ENCODE assay signal across 25 mouse cellular contexts in genomic region chr2:132051798-132052197, GRCm38 (mm10). TPM values are rescaled to one million over a fixed set of nuclear protein-coding genes. Genes with fewer than 3 reads are reported as not detected.
DNase-seq lines count a peak whose midpoint lies in the region; ATAC-seq and TF ChIP-seq lines count a peak whose summit lies in the region.
"Had no signal": no experiment of that assay in that cellular context is flagged by ENCODE, and none has a peak within 500 bp of the region (broad histone marks: within the 10 kb centered on the region; RNA-seq: fewer than 3 reads in every experiment).

No protein-coding gene starts in this region.

- H3K27me3 ChIP-seq in intestine, postnatal 0 days (replicated peaks; ENCODE audit: control insufficient read depth, insufficient read depth, low read length): no peaks in the 10 kb centered on the region
- no peaks in the 10 kb centered on the region for H3K27me3 ChIP-seq in intestine, embryonic 16.5 days (replicated peaks; ENCODE audit: control insufficient read depth, insufficient read depth, low read length)
- no peaks in the 10 kb centered on the region for H3K27me3 ChIP-seq in MEL (ENCODE audit: control insufficient read depth in 1 of 2, insufficient read depth in 2 of 2, low read length in 2 of 2)
- H3K27me3 ChIP-seq in liver, embryonic 12.5 days (replicated peaks): no peaks in the 10 kb centered on the region
- H3K27me3 ChIP-seq: embryonic facial prominence, embryonic 13.5 days; forebrain, embryonic 15.5 days; limb, embryonic 12.5 days; neural tube, embryonic 12.5 days; stomach, embryonic 15.5 days had no signal

- 0 out of 2 replicates have a peak, but pooled peaks have one; percentile 31 for ATAC-seq in intestine, postnatal 0 days
- ATAC-seq in intestine, embryonic 16.5 days: no peak; the same call in 1 of the 2 replicates
- peak; percentile 70 for ATAC-seq in liver, embryonic 12.5 days
- peak; percentile 51; the same call in 1 of the 2 replicates for ATAC-seq in neutrophil, adult 5-6 weeks (ENCODE audit: extremely low read depth, insufficient number of reproducible peaks, low FRiP score, poor library complexity, severe bottlenecking)
- no peak for ATAC-seq in cerebellum, adult (ENCODE audit: insufficient number of reproducible peaks, low FRiP score, low TSS enrichment)
- ATAC-seq: forebrain, embryonic 15.5 days had no signal

- no peaks in the 10 kb centered on the region for H3K79me2 ChIP-seq in MEL (ENCODE audit: control insufficient read depth, insufficient read depth, low read length, poor library complexity)

- no peaks in the 10 kb centered on the region for H3K9me3 ChIP-seq in intestine, postnatal 0 days (ENCODE audit: control insufficient read depth)
- H3K9me3 ChIP-seq in intestine, embryonic 16.5 days (ENCODE audit: control insufficient read depth, low read length): no peaks in the 10 kb centered on the region
- H3K9me3 ChIP-seq in MEL (replicated peaks; ENCODE audit: insufficient read depth, low read length): no peaks in the 10 kb centered on the region
- no peaks in the 10 kb centered on the region for H3K9me3 ChIP-seq in liver, embryonic 12.5 days (replicated peaks)
- H3K9me3 ChIP-seq: embryonic facial prominence, embryonic 13.5 days; forebrain, embryonic 15.5 days; limb, embryonic 12.5 days; midbrain, embryonic 10.5 days; neural tube, embryonic 12.5 days; stomach, embryonic 15.5 days had no signal

- DNase-seq in MEL (ENCODE audit: low read depth, low spot score): peak; percentile 65
- no peak for DNase-seq in urinary bladder, postnatal 14 days (ENCODE audit: low spot score)
- DNase-seq in adrenal gland, adult 2 months: no peak
- DNase-seq: adrenal gland, postnatal 36 days; cerebellum, adult 8-10 months; heart, postnatal 36 days; kidney, adult 11 months; kidney, postnatal 10 days; lung, embryonic 14.5 days; lung, postnatal 36 days; spleen, adult 18-20 months; thymus, adult 18-20 months; thymus, postnatal 4 days had no signal

- no peak overlapping the region for H3K9ac ChIP-seq in intestine, postnatal 0 days (ENCODE audit: low read depth, low read length)
- no peak overlapping the region for H3K9ac ChIP-seq in intestine, embryonic 16.5 days (ENCODE audit: low read depth, low read length)
- no peak overlapping the region for H3K9ac ChIP-seq in MEL (ENCODE audit: control insufficient read depth, low read depth, low read length, poor library complexity, severe bottlenecking)
- H3K9ac ChIP-seq in liver, embryonic 12.5 days: no peak overlapping the region
- H3K9ac ChIP-seq: embryonic facial prominence, embryonic 13.5 days; forebrain, embryonic 15.5 days; hindbrain, embryonic 14.5 days; limb, embryonic 12.5 days; lung, embryonic 14.5 days; neural tube, embryonic 12.5 days; stomach, embryonic 15.5 days had no signal

- H3K36me3 ChIP-seq in intestine, postnatal 0 days (ENCODE audit: control insufficient read depth, insufficient read depth): peaks cover 13% of the 10 kb centered on the region
- H3K36me3 ChIP-seq in intestine, embryonic 16.5 days (ENCODE audit: control insufficient read depth, insufficient read depth, low read length): 0 out of 2 replicates have a peak, but pooled peaks cover 5% of the 10 kb centered on the region
- peaks cover 0 to 17% of the 10 kb centered on the region in 2 experiments; a peak in 2 of 4 replicates for H3K36me3 ChIP-seq in MEL (ENCODE audit: control insufficient read depth in 1 of 2, insufficient read depth in 2 of 2, low read length in 2 of 2)
- H3K36me3 ChIP-seq in liver, embryonic 12.5 days: peaks cover 13% of the 10 kb centered on the region

- H3K27ac ChIP-seq in intestine, postnatal 0 days (ENCODE audit: low read depth, low read length): no peak overlapping the region
- H3K27ac ChIP-seq in intestine, embryonic 16.5 days (ENCODE audit: low read length): no peak overlapping the region
- no peak overlapping the region for H3K27ac ChIP-seq in MEL (ENCODE audit: control insufficient read depth, low read depth, low read length)
- H3K27ac ChIP-seq in liver, embryonic 12.5 days: no peak overlapping the region
- H3K27ac ChIP-seq: embryonic facial prominence, embryonic 13.5 days; forebrain, embryonic 15.5 days; hindbrain, embryonic 14.5 days; limb, embryonic 12.5 days; midbrain, embryonic 10.5 days; neural tube, embryonic 12.5 days; stomach, embryonic 15.5 days had no signal

- TF ChIP-seq CTCF in intestine, postnatal 0 days (IDR thresholded peaks at IDR 0.05; ENCODE audit: low read depth): no peak
- TF ChIP-seq CTCF in MEL (IDR thresholded peaks at IDR 0.05 in 2 of 3, conservative IDR thresholded peaks at IDR 0.05 in 1 of 3; ENCODE audit: control insufficient read depth in 1 of 3, insufficient read depth in 1 of 3, low read depth in 2 of 3, low read length in 3 of 3, poor library complexity in 1 of 3, severe bottlenecking in 1 of 3): no peak

- H3K4me3 ChIP-seq in intestine, postnatal 0 days (ENCODE audit: low read depth, low read length): no peak overlapping the region
- H3K4me3 ChIP-seq in intestine, embryonic 16.5 days (ENCODE audit: low read length): no peak overlapping the region
- no peak overlapping the region for H3K4me3 ChIP-seq in MEL (ENCODE audit: control insufficient read depth in 1 of 2, insufficient read depth in 1 of 2, low read depth in 2 of 2, low read length in 2 of 2)
- H3K4me3 ChIP-seq in liver, embryonic 12.5 days: no peak overlapping the region
- H3K4me3 ChIP-seq: embryonic facial prominence, embryonic 13.5 days; forebrain, embryonic 15.5 days; limb, embryonic 12.5 days; midbrain, embryonic 10.5 days; neural tube, embryonic 12.5 days; stomach, embryonic 15.5 days had no signal

- no peak for TF ChIP-seq EP300 in MEL (IDR thresholded peaks at IDR 0.05; ENCODE audit: low read depth in 1 of 2, low read length in 2 of 2)

- TF ChIP-seq RAD21 in MEL (IDR thresholded peaks at IDR 0.05; ENCODE audit: low read depth, low read length): no peak

- H3K4me1 ChIP-seq in intestine, postnatal 0 days (replicated peaks; ENCODE audit: control insufficient read depth, insufficient read depth, low read length): no peaks in the 10 kb centered on the region
- H3K4me1 ChIP-seq in intestine, embryonic 16.5 days (ENCODE audit: control insufficient read depth, insufficient read depth, low read length): peaks cover 12% of the 10 kb centered on the region
- H3K4me1 ChIP-seq in MEL (ENCODE audit: control insufficient read depth in 1 of 2, insufficient read depth in 2 of 2, low read length in 2 of 2): peaks cover 10 to 32% of the 10 kb centered on the region in 2 experiments
- peaks cover 18% of the 10 kb centered on the region; the same call in 1 of the 2 replicates for H3K4me1 ChIP-seq in liver, embryonic 12.5 days
- H3K4me1 ChIP-seq: embryonic facial prominence, embryonic 13.5 days; forebrain, embryonic 15.5 days; midbrain, embryonic 10.5 days; neural tube, embryonic 12.5 days had no signal

- TF ChIP-seq POLR2A in MEL (IDR thresholded peaks at IDR 0.05; ENCODE audit: control insufficient read depth in 1 of 2, insufficient read depth in 1 of 2, low read depth in 1 of 2, low read length in 2 of 2, poor library complexity in 1 of 2): no peak

- 38% methylated on average over 5 of the region's 5 CpGs for WGBS in intestine, postnatal 0 days
- 54% methylated on average over 5 of the region's 5 CpGs for WGBS in intestine, embryonic 16.5 days
- 25% methylated on average over 5 of the region's 5 CpGs for WGBS in liver, embryonic 12.5 days (ENCODE audit: insufficient replicate concordance)

- no peak overlapping the region for H3K4me2 ChIP-seq in intestine, postnatal 0 days (replicated peaks; ENCODE audit: low read depth)
- H3K4me2 ChIP-seq in intestine, embryonic 16.5 days (ENCODE audit: low read depth, low read length): no peak overlapping the region
- no peak overlapping the region for H3K4me2 ChIP-seq in liver, embryonic 12.5 days
- H3K4me2 ChIP-seq: embryonic facial prominence, embryonic 13.5 days; forebrain, embryonic 15.5 days; hindbrain, embryonic 14.5 days; limb, embryonic 12.5 days; lung, embryonic 14.5 days; neural tube, embryonic 12.5 days; stomach, embryonic 15.5 days had no signal

TF ChIP-seq in MEL, 35 proteins besides CTCF, POLR2A, EP300 and RAD21 (continues in another document):
- TF ChIP-seq KAT2A (conservative IDR thresholded peaks at IDR 0.05; ENCODE audit: low read depth, low read length): no peak
- TF ChIP-seq TAL1 (IDR thresholded peaks at IDR 0.05; ENCODE audit: low read length): no peak
- no peak for TF ChIP-seq MAFK (IDR thresholded peaks at IDR 0.05; ENCODE audit: borderline replicate concordance, low read depth, low read length)
- TF ChIP-seq MAX (IDR thresholded peaks at IDR 0.05; ENCODE audit: low read length): no peak
- TF ChIP-seq NRF1 (IDR thresholded peaks at IDR 0.05; ENCODE audit: insufficient read depth, low read depth, low read length, poor library complexity, severe bottlenecking): no peak
- no peak for TF ChIP-seq JUND (IDR thresholded peaks at IDR 0.05; ENCODE audit: low read depth, low read length)
- peak; percentile 10; the same call in 1 of the 2 replicates for TF ChIP-seq TCF12 (IDR thresholded peaks at IDR 0.05; ENCODE audit: low read depth, low read length)
- no peak for TF ChIP-seq MEF2A (IDR thresholded peaks at IDR 0.05; ENCODE audit: extremely low read depth, insufficient replicate concordance, low read depth, low read length, poor library complexity, severe bottlenecking)
- TF ChIP-seq SIN3A (IDR thresholded peaks at IDR 0.05; ENCODE audit: low read length): no peak
- no peak for TF ChIP-seq POLR2AphosphoS5 (IDR thresholded peaks at IDR 0.05; ENCODE audit: borderline replicate concordance, low read depth, low read length)
- 0 out of 2 replicates have a peak, but pooled peaks have one; percentile 9 for TF ChIP-seq ETS1 (IDR thresholded peaks at IDR 0.05; ENCODE audit: low read depth, low read length)
- no peak for TF ChIP-seq GABPA (IDR thresholded peaks at IDR 0.05; ENCODE audit: low read depth, low read length)
- no peak for TF ChIP-seq MYC (IDR thresholded peaks at IDR 0.05; ENCODE audit: low read depth, low read length)
- no peak for TF ChIP-seq MAZ (IDR thresholded peaks at IDR 0.05; ENCODE audit: low read depth, low read length)
- TF ChIP-seq CHD2 (IDR thresholded peaks at IDR 0.05; ENCODE audit: low read length): no peak
- TF ChIP-seq BHLHE40 (IDR thresholded peaks at IDR 0.05; ENCODE audit: borderline replicate concordance, low read depth, low read length): no peak

RNA-seq across cellular contexts. Expression of gene Rassf2, which starts 21.7 kb away (rescaled TPM):
- polyA plus RNA-seq in intestine, postnatal 0 days (2015; fragmentation: Nextera tagmentation; extraction: Ambion mirVana): 4.4 TPM in 2 replicates
- 8.2 and 9.0 TPM in 2 replicates for polyA plus RNA-seq in intestine, embryonic 16.5 days (2015; fragmentation: Nextera tagmentation; extraction: Ambion mirVana)
- total RNA-seq in MEL (2012; rRNA removed): 0.59 and 0.69 TPM in 2 replicates
- polyA plus RNA-seq in MEL (2012; ENCODE audit: insufficient read depth in 1 of 2, insufficient read length in 2 of 2, low read depth in 1 of 2, low replicate concordance in 2 of 2, missing spikeins in 1 of 2): 1 to 10 TPM in 1 of 2 experiments, not detected in 1; 4.1 TPM
- 3.1 and 3.5 TPM in 2 replicates for polyA plus RNA-seq in liver, embryonic 12.5 days (2016; fragmentation: Nextera tagmentation; extraction: Ambion mirVana)
- total RNA-seq in neutrophil, adult 5-6 weeks (2017): 193 and 210 TPM in 2 replicates
- 10 to 100 TPM; 10.4 to 11.7 TPM for total RNA-seq in adrenal gland, adult 2 months (2021)
- 10.5 and 12.3 TPM in 2 replicates for polyA plus RNA-seq in adrenal gland, adult 2 months (2012; rRNA removed)

Comparison
In these comparisons a context has a peak if more than half of its experiments do, and no peak if none do; other contexts are left out.
1. ATAC-seq: peak in intestine, postnatal 0 days (single experiment), liver, embryonic 12.5 days (single experiment) and neutrophil, adult 5-6 weeks (single experiment); none in intestine, embryonic 16.5 days (single experiment) and cerebellum, adult (single experiment).